In genomic region chr3:9407119-9407546, GRCm38 (mm10) we compare ENCODE assay signal across 10 mouse cellular contexts.
DNase-seq lines count a peak whose midpoint lies in the region; ATAC-seq and TF ChIP-seq lines count a peak whose summit lies in the region.
"Had no signal": no experiment of that assay in that cellular context is flagged by ENCODE, and none has a peak within 500 bp of the region (broad histone marks: within the 10 kb centered on the region; RNA-seq: fewer than 3 reads in every experiment).

No protein-coding gene starts in this region.

- WGBS in bone marrow, adult 2 months, result 8% methylated on average over 9 of the region's 9 CpGs
- WGBS in heart, embryonic 16.5 days, result 42% methylated on average over 9 of the region's 9 CpGs
- 42% methylated on average over 9 of the region's 9 CpGs for WGBS in lung, embryonic 15.5 days
- 90% methylated on average over 9 of the region's 9 CpGs for WGBS in hindbrain, embryonic 11.5 days

- intact Hi-C loops in heart, postnatal 25 days (cut with DNase I), result no loop called here

- peaks cover 4% of the 10 kb centered on the region; the same call in 1 of the 2 replicates for H3K4me1 ChIP-seq in bone marrow, adult 2 months (ENCODE audit: control insufficient read depth, insufficient read depth, low read length)
- H3K4me1 ChIP-seq in heart, embryonic 16.5 days (ENCODE audit: control insufficient read depth, insufficient read depth, low read length), result peaks cover 32% of the 10 kb centered on the region
- H3K4me1 ChIP-seq in lung, embryonic 15.5 days, result peaks cover 38% of the 10 kb centered on the region
- no peaks in the 10 kb centered on the region for H3K4me1 ChIP-seq in hindbrain, embryonic 11.5 days (replicated peaks; ENCODE audit: control insufficient read depth, insufficient read depth, low read length)

- no peak overlapping the region for H3K4me3 ChIP-seq in bone marrow, adult 2 months (replicated peaks; ENCODE audit: control insufficient read depth, low read depth, low read length)
- H3K4me3 ChIP-seq in heart, embryonic 16.5 days (ENCODE audit: low read length), result no peak overlapping the region
- no peak overlapping the region for H3K4me3 ChIP-seq in lung, embryonic 15.5 days
- no peak overlapping the region for H3K4me3 ChIP-seq in hindbrain, embryonic 11.5 days (ENCODE audit: low read depth, low read length)
- H3K4me3 ChIP-seq: liver, embryonic 15.5 days had no signal

- H3K9ac ChIP-seq in heart, embryonic 16.5 days (ENCODE audit: low read length), result no peak overlapping the region
- H3K9ac ChIP-seq in lung, embryonic 15.5 days, result no peak overlapping the region
- H3K9ac ChIP-seq in hindbrain, embryonic 11.5 days (ENCODE audit: low read depth, low read length), result no peak overlapping the region
- H3K9ac ChIP-seq: liver, embryonic 15.5 days had no signal

- 0 out of 2 replicates have a peak, but pooled peaks cover 2% of the 10 kb centered on the region for H3K9me3 ChIP-seq in heart, embryonic 16.5 days (replicated peaks; ENCODE audit: control insufficient read depth, low read length)
- no peaks in the 10 kb centered on the region for H3K9me3 ChIP-seq in lung, embryonic 15.5 days
- H3K9me3 ChIP-seq in hindbrain, embryonic 11.5 days (ENCODE audit: control insufficient read depth, low read length), result no peaks in the 10 kb centered on the region
- H3K9me3 ChIP-seq: liver, embryonic 15.5 days had no signal

- no peaks in the 10 kb centered on the region for H3K36me3 ChIP-seq in heart, embryonic 16.5 days (ENCODE audit: control insufficient read depth, insufficient read depth)
- H3K36me3 ChIP-seq in lung, embryonic 15.5 days, result no peaks in the 10 kb centered on the region
- H3K36me3 ChIP-seq in hindbrain, embryonic 11.5 days (ENCODE audit: control insufficient read depth, insufficient read depth, low read length), result no peaks in the 10 kb centered on the region
- H3K36me3 ChIP-seq: liver, embryonic 15.5 days had no signal

- peak overlapping the region; percentile 60; the same call in 1 of the 2 replicates for H3K27ac ChIP-seq in bone marrow, adult 2 months (ENCODE audit: control insufficient read depth, insufficient read depth, low read depth, low read length, poor library complexity)
- peak overlapping the region; percentile 48 for H3K27ac ChIP-seq in heart, embryonic 16.5 days (ENCODE audit: low read length)
- 0 out of 2 replicates have a peak overlapping the region, but pooled peaks have one; percentile 7 for H3K27ac ChIP-seq in lung, embryonic 15.5 days
- H3K27ac ChIP-seq in hindbrain, embryonic 11.5 days (ENCODE audit: low read depth, low read length), result no peak overlapping the region
- H3K27ac ChIP-seq: liver, embryonic 15.5 days had no signal

- no peak for TF ChIP-seq POLR2A in bone marrow, adult 2 months (IDR thresholded peaks at IDR 0.05; ENCODE audit: borderline replicate concordance, control insufficient read depth, low read depth, low read length)

- no peak overlapping the region for H3K4me2 ChIP-seq in heart, embryonic 16.5 days (ENCODE audit: low read depth, low read length)
- H3K4me2 ChIP-seq in lung, embryonic 15.5 days, result no peak overlapping the region
- H3K4me2 ChIP-seq in hindbrain, embryonic 11.5 days (replicated peaks; ENCODE audit: low read depth, low read length), result no peak overlapping the region
- H3K4me2 ChIP-seq: liver, embryonic 15.5 days had no signal

- no peak for ATAC-seq in heart, embryonic 16.5 days (replicated peaks; ENCODE audit: extremely low read depth, insufficient read depth, low FRiP score)
- ATAC-seq in lung, embryonic 15.5 days (ENCODE audit: borderline replicate concordance, extremely low read depth, low FRiP score, low TSS enrichment), result no peak
- no peak for ATAC-seq in hindbrain, embryonic 11.5 days (ENCODE audit: low FRiP score)

- no peaks in the 10 kb centered on the region for H3K27me3 ChIP-seq in heart, embryonic 16.5 days (ENCODE audit: control insufficient read depth, insufficient read depth, low read length)
- H3K27me3 ChIP-seq in lung, embryonic 15.5 days, result no peaks in the 10 kb centered on the region
- no peaks in the 10 kb centered on the region for H3K27me3 ChIP-seq in hindbrain, embryonic 11.5 days (ENCODE audit: control insufficient read depth, insufficient read depth, low read length)
- H3K27me3 ChIP-seq: liver, embryonic 15.5 days had no signal

- TF ChIP-seq CTCF in bone marrow, adult 2 months (IDR thresholded peaks at IDR 0.05; ENCODE audit: control insufficient read depth, insufficient read depth, low read length), result no peak

- peak; percentile 83 for DNase-seq in heart, adult 8-10 months (ENCODE audit: low spot score)
- DNase-seq in heart, postnatal 25 days (ENCODE audit: low spot score), result no peak
- DNase-seq in hindbrain, embryonic 11.5 days (ENCODE audit: low spot score), result no peak
- DNase-seq in right cerebral cortex, postnatal 4 days, result no peak
- DNase-seq in thymus, postnatal 4 days, result no peak
- DNase-seq: cerebellum, adult 11 months had no signal
